Mouse (Mus musculus) regulatory T cell (primary cell): ENCODE results near the gene Ttc39b.

Source experiments
- in situ Hi-C: fragments of 300-600 bp; cut with MboI, MseI; formaldehyde crosslinking; loops from one replicate; pipeline ENCODE4 v1.15.1; 2025; ENCODE audit warnings: high pct_unique_total_duplicates

Ttc39b gene

GRCm38 (mm10) chr4:83233181-83234123 is 90.6 kb downstream of the Ttc39b start:
- in situ Hi-C loops: no loop called here

- in situ Hi-C loops: no loop called here
Measured at GRCm38 (mm10) chr4:83232315-83232880, 91.7 kb downstream of the Ttc39b start.

- in situ Hi-C loops: no loop called here
Measured at GRCm38 (mm10) chr4:83228664-83229283, 95.3 kb downstream of the Ttc39b start.

- in situ Hi-C loops: no loop called here
Measured at GRCm38 (mm10) chr4:83228073-83228472, 96.0 kb downstream of the Ttc39b start.

GRCm38 (mm10) chr4:83225633-83226360 is 98.3 kb downstream of the Ttc39b start:
- in situ Hi-C loops: no loop called here

GRCm38 (mm10) chr4:83224242-83224641 is 99.8 kb downstream of the Ttc39b start:
- in situ Hi-C loops: no loop called here

GRCm38 (mm10) chr4:83223197-83223596 is 100.9 kb downstream of the Ttc39b start:
- in situ Hi-C loops: no loop called here

GRCm38 (mm10) chr4:83220761-83221557 is 103.1 kb downstream of the Ttc39b start:
- in situ Hi-C loops: no loop called here

GRCm38 (mm10) chr4:83219253-83219652 is 104.8 kb downstream of the Ttc39b start:
- in situ Hi-C loops: no loop called here

GRCm38 (mm10) chr4:83217128-83217527 is 106.9 kb downstream of the Ttc39b start:
- in situ Hi-C loops: no loop called here

- in situ Hi-C loops: no loop called here
Measured at GRCm38 (mm10) chr4:83216381-83216780, 107.7 kb downstream of the Ttc39b start.

GRCm38 (mm10) chr4:83215776-83216175 is 108.3 kb downstream of the Ttc39b start:
- in situ Hi-C loops: no loop called here

GRCm38 (mm10) chr4:83214822-83215558 is 109.1 kb downstream of the Ttc39b start:
- in situ Hi-C loops: no loop called here

- in situ Hi-C loops: no loop called here
Measured at GRCm38 (mm10) chr4:83213752-83214151, 110.3 kb downstream of the Ttc39b start.

GRCm38 (mm10) chr4:83211709-83212108 is 112.3 kb downstream of the Ttc39b start:
- in situ Hi-C loops: no loop called here

- in situ Hi-C loops: no loop called here
Measured at GRCm38 (mm10) chr4:83210437-83210836, 113.6 kb downstream of the Ttc39b start.

- in situ Hi-C loops: no loop called here
Measured at GRCm38 (mm10) chr4:83206803-83207586, 117.1 kb downstream of the Ttc39b start.

- in situ Hi-C loops: no loop called here
Measured at GRCm38 (mm10) chr4:83206416-83206802, 117.6 kb downstream of the Ttc39b start.

GRCm38 (mm10) chr4:83199391-83199790 is 124.7 kb downstream of the Ttc39b start:
- in situ Hi-C loops: no loop called here

- in situ Hi-C loops: no loop called here
Measured at GRCm38 (mm10) chr4:83198123-83198522, 125.9 kb downstream of the Ttc39b start.
